Mouse (Mus musculus) cerebellum, adult 2 months (tissue): ENCODE data around the gene Akap11.

Experiments used
- CTCF ChIP-seq: fragments of 200-500 bp; IDR thresholded peaks from 2 replicates; pipeline ENCODE4 v1.5.1; 2011; ENCODE audit warnings: low read depth, mild to moderate bottlenecking, control low read depth, low read length, moderate library complexity, borderline replicate concordance; ENCODE audit not compliant: insufficient read depth
- POLR2A ChIP-seq: fragments of 200-500 bp; IDR thresholded peaks from 2 replicates; pipeline ENCODE4 v1.6.1; 2011; ENCODE audit warnings: low read length, control low read depth, borderline replicate concordance; ENCODE audit not compliant: insufficient read depth

DNA sequence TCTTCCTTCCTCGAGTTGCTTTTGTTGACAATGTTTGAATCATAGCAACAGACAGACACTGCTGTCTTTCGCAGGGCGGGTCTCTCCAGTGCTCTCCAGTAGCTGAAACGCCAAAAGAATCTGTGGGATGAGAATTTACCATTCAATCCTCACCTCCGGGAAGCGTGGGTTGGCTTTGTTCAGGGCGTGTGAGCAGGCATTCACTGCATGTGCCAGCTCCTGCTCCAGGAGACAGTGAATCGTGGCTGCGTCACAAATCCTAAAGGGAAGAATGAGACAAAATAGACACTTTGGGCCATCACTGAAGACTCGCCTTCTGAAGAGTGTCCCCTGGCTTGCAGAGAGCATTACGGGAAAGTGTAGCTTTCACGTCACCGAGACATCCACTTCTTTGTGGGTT, 47.6 kb upstream of the Akap11 start:
- no peak for TF ChIP-seq POLR2A
- TF ChIP-seq CTCF: no peak
